Mouse (Mus musculus) hindbrain, embryonic 16.5 days (tissue): ENCODE results near the gene Mettl2. TPM values are rescaled to one million over a fixed set of nuclear protein-coding genes. Genes with fewer than 3 reads are reported as not detected.

Source experiments
- ATAC-seq: fragments of 200-750 bp; cut with Nextera tagmentation; 2 replicates; pipeline ENCODE4 v1.8.0; 2017; ENCODE audit warnings: moderate TSS enrichment, moderate library complexity
- H3K27ac ChIP-seq: fragments of 300-500 bp; sonication (generic); 2 replicates; pipeline ENCODE4 v1.5.1; 2014; ENCODE audit warnings: low read depth, mild to moderate bottlenecking, control low read depth, low read length, moderate library complexity
- H3K27me3 ChIP-seq: fragments of 300-500 bp; sonication (generic); replicated peaks from 2 replicates; pipeline ENCODE4 v1.6.1; 2014; ENCODE audit warnings: low read length; ENCODE audit not compliant: control insufficient read depth, insufficient read depth
- H3K36me3 ChIP-seq: fragments of 300-500 bp; sonication (generic); 2 replicates; pipeline ENCODE4 v1.6.1; 2014; ENCODE audit warnings: mild to moderate bottlenecking, low read length, moderate library complexity, mixed read lengths; ENCODE audit not compliant: control insufficient read depth, insufficient read depth
- H3K4me1 ChIP-seq: fragments of 300-500 bp; sonication (generic); 2 replicates; pipeline ENCODE4 v1.6.1; 2014; ENCODE audit warnings: low read depth, low read length; ENCODE audit not compliant: control insufficient read depth, insufficient read depth
- H3K4me2 ChIP-seq: fragments of 300-500 bp; sonication (generic); 2 replicates; pipeline ENCODE4 v1.6.1; 2014; ENCODE audit warnings: mild to moderate bottlenecking, low read length, control low read depth, moderate library complexity
- H3K4me3 ChIP-seq: fragments of 300-500 bp; sonication (generic); 2 replicates; pipeline ENCODE4 v1.5.1; 2014; ENCODE audit warnings: mild to moderate bottlenecking, low read length, control low read depth, moderate library complexity
- H3K9ac ChIP-seq: fragments of 300-500 bp; sonication (generic); 2 replicates; pipeline ENCODE4 v1.6.1; 2014; ENCODE audit warnings: low read depth, mild to moderate bottlenecking, control low read depth, low read length, moderate library complexity
- H3K9me3 ChIP-seq: fragments of 300-500 bp; sonication (generic); 2 replicates; pipeline ENCODE4 v1.6.1; 2014; ENCODE audit warnings: mild to moderate bottlenecking, low read length, moderate library complexity; ENCODE audit not compliant: control insufficient read depth
- WGBS: fragments of 180-500 bp; shearing (Covaris S2); extraction: QIAGEN DNeasy Blood & Tissue Kit; methylation state at CpG from one replicate; pipeline ENCODE4 v1.1.7; 2014; 5-methylcytosine and 5-hydroxymethylcytosine counted together
- polyA plus RNA-seq: library from polyadenylated mRNA; unstranded; fragments of >200 nt; fragmentation: Nextera tagmentation; extraction: Ambion mirVana; gene quantifications from 2 replicates; pipeline ENCODE4 v1.2.1, GENCODE M21; 2015

The Mettl2 gene
- polyA plus RNA-seq, 1 experiment from 2014 or later, result 31.2 TPM

GRCm38 (mm10) chr11:105150691-105151090, 24.5 kb downstream of the Mettl2 start:
- no peaks in the 10 kb centered on the region for H3K9me3 ChIP-seq
- no peak overlapping the region for H3K9ac ChIP-seq
- H3K4me2 ChIP-seq, result no peak overlapping the region
- no peaks in the 10 kb centered on the region for H3K27me3 ChIP-seq
- H3K4me1 ChIP-seq, result peaks cover 10% of the 10 kb centered on the region; the same call in 1 of the 2 replicates
- no peak overlapping the region for H3K4me3 ChIP-seq
- no peaks in the 10 kb centered on the region for H3K36me3 ChIP-seq
- WGBS, result 59% methylated on average over 4 of the region's 4 CpGs
- no peak for ATAC-seq
- H3K27ac ChIP-seq, result no peak overlapping the region

GRCm38 (mm10) chr11:105151226-105152016, 25.2 kb downstream of the Mettl2 start:
- Histone ChIP-seq H3K36me3 (no peaks in the 10 kb centered on the region), H3K9me3 (no peaks in the 10 kb centered on the region), H3K9ac (peak overlapping the region; percentile 38; the same call in 1 of the 2 replicates), H3K27ac (no peak overlapping the region), H3K4me1 (peaks cover 10% of the 10 kb centered on the region; the same call in 1 of the 2 replicates), H3K4me2 (peak overlapping the region; percentile 34), H3K4me3 (no peak overlapping the region), H3K27me3 (no peaks in the 10 kb centered on the region)
- 31% methylated on average over 18 of the region's 19 CpGs for WGBS
- ATAC-seq, result peak; percentile 45; the same call in 1 of the 2 replicates

- no peak overlapping the region for H3K9ac ChIP-seq
These were observed 25.7 kb downstream of the Mettl2 start for GRCm38 (mm10) chr11:105152017-105152300.

GRCm38 (mm10) chr11:105152357-105152899, 26.2 kb downstream of the Mettl2 start:
- no peak overlapping the region for H3K9ac ChIP-seq
- H3K27ac ChIP-seq, result no peak overlapping the region
- H3K4me1 ChIP-seq, result peaks cover 10% of the 10 kb centered on the region; the same call in 1 of the 2 replicates
- no peaks in the 10 kb centered on the region for H3K9me3 ChIP-seq
- WGBS, result 84% methylated on average over 11 of the region's 11 CpGs
- H3K36me3 ChIP-seq, result no peaks in the 10 kb centered on the region
- no peak for ATAC-seq
- no peak overlapping the region for H3K4me3 ChIP-seq
- no peak overlapping the region for H3K4me2 ChIP-seq
- H3K27me3 ChIP-seq, result no peaks in the 10 kb centered on the region

More at GRCm38 (mm10) chr11:105152017-105152300, 25.7 kb downstream of the Mettl2 start:
- H3K27ac ChIP-seq, result no peak overlapping the region
- no peaks in the 10 kb centered on the region for H3K27me3 ChIP-seq
- WGBS, result 100% methylated on average over 1 of the region's 4 CpGs
- no peak for ATAC-seq
- H3K4me3 ChIP-seq, result no peak overlapping the region
- peaks cover 10% of the 10 kb centered on the region; the same call in 1 of the 2 replicates for H3K4me1 ChIP-seq
- H3K4me2 ChIP-seq, result peak overlapping the region; percentile 34; the same call in 1 of the 2 replicates
- H3K36me3 ChIP-seq, result no peaks in the 10 kb centered on the region
- no peaks in the 10 kb centered on the region for H3K9me3 ChIP-seq

- peak; percentile 84 for ATAC-seq
- Histone ChIP-seq H3K4me1 (peaks cover 10% of the 10 kb centered on the region; the same call in 1 of the 2 replicates), H3K4me2 (no peak overlapping the region), H3K9ac (no peak overlapping the region), H3K27ac (no peak overlapping the region), H3K4me3 (no peak overlapping the region), H3K36me3 (no peaks in the 10 kb centered on the region), H3K9me3 (no peaks in the 10 kb centered on the region), H3K27me3 (no peaks in the 10 kb centered on the region)
- 30% methylated on average over 12 of the region's 12 CpGs for WGBS
These were observed 27.0 kb downstream of the Mettl2 start for GRCm38 (mm10) chr11:105153068-105153833.

GRCm38 (mm10) chr11:105155915-105156314, 29.7 kb downstream of the Mettl2 start:
- Histone ChIP-seq H3K4me1 (peaks cover 10% of the 10 kb centered on the region; the same call in 1 of the 2 replicates), H3K27ac (no peak overlapping the region), H3K36me3 (no peaks in the 10 kb centered on the region), H3K4me3 (no peak overlapping the region), H3K9ac (no peak overlapping the region), H3K9me3 (no peaks in the 10 kb centered on the region), H3K4me2 (no peak overlapping the region), H3K27me3 (no peaks in the 10 kb centered on the region)
- 87% methylated on average over 4 of the region's 4 CpGs for WGBS
- no peak for ATAC-seq

- H3K4me1 ChIP-seq, result peaks cover 5% of the 10 kb centered on the region; the same call in 1 of the 2 replicates
- 86% methylated on average over 19 of the region's 19 CpGs for WGBS
- no peaks in the 10 kb centered on the region for H3K9me3 ChIP-seq
- H3K4me2 ChIP-seq, result no peak overlapping the region
- H3K27me3 ChIP-seq, result no peaks in the 10 kb centered on the region; the same call in 1 of the 2 replicates
- H3K36me3 ChIP-seq, result no peaks in the 10 kb centered on the region
- no peak overlapping the region for H3K4me3 ChIP-seq
- H3K9ac ChIP-seq, result no peak overlapping the region
- H3K27ac ChIP-seq, result no peak overlapping the region
- ATAC-seq, result no peak
These were observed 30.6 kb downstream of the Mettl2 start for GRCm38 (mm10) chr11:105156748-105157267.

- no peak overlapping the region for H3K9ac ChIP-seq
These were observed 31.8 kb downstream of the Mettl2 start for GRCm38 (mm10) chr11:105158047-105158446.

More at GRCm38 (mm10) chr11:105158047-105158446, 31.8 kb downstream of the Mettl2 start:
- H3K4me3 ChIP-seq, result no peak overlapping the region
- no peak for ATAC-seq
- no peaks in the 10 kb centered on the region for H3K9me3 ChIP-seq
- peaks cover 4% of the 10 kb centered on the region; the same call in 1 of the 2 replicates for H3K4me1 ChIP-seq
- H3K36me3 ChIP-seq, result no peaks in the 10 kb centered on the region
- no peaks in the 10 kb centered on the region; the same call in 1 of the 2 replicates for H3K27me3 ChIP-seq
- H3K27ac ChIP-seq, result no peak overlapping the region
- no peak overlapping the region for H3K4me2 ChIP-seq
